Mouse (Mus musculus): Measurements from ENCODE around the gene 5330417H12Rik.

- TF ChIP-seq CTCF (IDR thresholded peaks at IDR 0.05; ENCODE audit: low read depth) (no peak), EP300 (IDR thresholded peaks at IDR 0.05; ENCODE audit: low read depth) (no peak)
Measured at GRCm38 (mm10) chr7:107607766-107608165, 17.2 kb downstream of the 5330417H12Rik start.
